Mouse (Mus musculus) gastrocnemius, postnatal 36 days (tissue): ENCODE results near the gene Sys1. TPM values are rescaled to one million over a fixed set of nuclear protein-coding genes. Genes with fewer than 3 reads are reported as not detected.

Experiments used
- DNase-seq, 2 experiments: peaks; one replicate each; pipeline ENCODE4 v3.0.0; 2022
- intact Hi-C: fragments of 180-260 bp; cut with DNase I; formaldehyde crosslinking; loops from one replicate; pipeline ENCODE4 v1.15.1; 2025
- long read RNA-seq, 2 experiments: library from polyadenylated mRNA; stranded (forward); transcript quantifications; one replicate each; pipeline ENCODE4 v2.0.0; 2021
- total RNA-seq, 2 experiments: library from RNA; stranded (reverse); gene quantifications; 2 replicates each; pipeline ENCODE4 v1.2.3; 2021

The Sys1 gene
- total RNA-seq, result 10 to 100 TPM; 17.2 to 20.3 TPM
- long read RNA-seq, experiment 1, transcript Sys1-201 (4 exons, 1,606 nt), result major isoform, 52 of 68 reads
- long read RNA-seq, experiment 1, partial matches to known transcripts, result 14 of 68 reads
- long read RNA-seq, experiment 1, other reads (novel, unspliced or antisense), result 0 of 68 reads
- long read RNA-seq, experiment 2, transcript Sys1-201 (4 exons, 1,606 nt), result major isoform, 69 of 82 reads
- long read RNA-seq, experiment 2, partial matches to known transcripts, result 10 of 82 reads
- long read RNA-seq, experiment 2, other reads (novel, unspliced or antisense), result 3 of 82 reads

DNA sequence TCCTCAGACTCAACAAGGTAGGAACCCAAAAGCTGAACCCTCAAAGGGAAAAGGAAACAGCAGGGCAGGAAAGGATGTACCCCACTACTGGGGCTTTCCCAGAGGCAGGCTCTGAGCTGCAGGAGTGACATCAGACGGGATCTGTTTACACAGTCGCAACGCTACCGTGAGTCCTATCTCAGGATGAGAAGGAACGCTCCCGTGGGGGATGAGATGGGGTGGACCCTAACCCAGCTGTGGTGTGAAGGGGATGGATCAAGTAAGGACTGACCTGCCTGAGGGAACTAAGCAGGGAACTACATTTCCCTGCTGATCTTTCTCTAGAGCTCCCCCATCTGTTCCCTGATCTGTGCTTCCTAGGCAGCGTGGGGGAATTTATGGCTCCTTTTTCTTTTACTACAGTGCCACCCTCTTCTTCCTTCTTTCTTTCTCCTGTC lies at the start of gene Sys1:
Gene Sys1, plus strand, starts transcription at position 101 of the 437 bp plus-strand sequence.
- intact Hi-C loops, result no loop called here

GRCm38 (mm10) chr2:164407708-164408107 lies 49.1 kb upstream of the Sys1 start:
- peak; percentile 44 to 58 for DNase-seq
- intact Hi-C loops, result loop anchor here (5.0 kb wide), 1 partner anchor 305 kb away; no protein-coding TSS in a partner anchor

More for the DNA sequence above, at the start of gene Sys1:
- DNase-seq, result no peak

GRCm38 (mm10) chr2:164414167-164414566 lies 42.6 kb upstream of the Sys1 start:
- intact Hi-C loops, result no loop called here
- no peak for DNase-seq

- DNase-seq, result no peak
- intact Hi-C loops, result no loop called here
Observed at GRCm38 (mm10) chr2:164414581-164414980, 42.2 kb upstream of the Sys1 start.

DNA sequence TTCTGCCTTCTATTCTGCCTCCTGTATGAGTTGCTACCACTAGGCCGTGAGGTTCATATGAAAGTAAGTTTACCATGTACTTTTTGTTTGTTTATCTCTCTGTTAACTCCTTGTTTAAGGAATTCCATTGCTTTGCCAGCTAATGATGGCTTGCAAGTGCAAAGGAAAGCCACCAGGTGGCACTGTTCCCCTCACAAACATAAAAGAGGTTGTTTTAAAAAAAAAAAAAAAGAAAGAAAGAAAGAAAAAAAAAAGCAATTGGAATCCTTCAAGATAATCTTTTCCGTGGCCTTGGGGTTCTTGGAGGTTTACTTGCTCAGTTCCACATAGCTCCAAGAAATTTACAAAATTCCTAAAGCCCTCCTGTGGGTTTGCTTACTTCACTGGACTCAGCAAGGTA lies 39.6 kb upstream of the Sys1 start:
- intact Hi-C loops, result loop anchor here (1.0 to 2.0 kb wide), 2 partner anchors 42 to 104 kb away; no protein-coding TSS in a partner anchor
- no peak for DNase-seq

DNA sequence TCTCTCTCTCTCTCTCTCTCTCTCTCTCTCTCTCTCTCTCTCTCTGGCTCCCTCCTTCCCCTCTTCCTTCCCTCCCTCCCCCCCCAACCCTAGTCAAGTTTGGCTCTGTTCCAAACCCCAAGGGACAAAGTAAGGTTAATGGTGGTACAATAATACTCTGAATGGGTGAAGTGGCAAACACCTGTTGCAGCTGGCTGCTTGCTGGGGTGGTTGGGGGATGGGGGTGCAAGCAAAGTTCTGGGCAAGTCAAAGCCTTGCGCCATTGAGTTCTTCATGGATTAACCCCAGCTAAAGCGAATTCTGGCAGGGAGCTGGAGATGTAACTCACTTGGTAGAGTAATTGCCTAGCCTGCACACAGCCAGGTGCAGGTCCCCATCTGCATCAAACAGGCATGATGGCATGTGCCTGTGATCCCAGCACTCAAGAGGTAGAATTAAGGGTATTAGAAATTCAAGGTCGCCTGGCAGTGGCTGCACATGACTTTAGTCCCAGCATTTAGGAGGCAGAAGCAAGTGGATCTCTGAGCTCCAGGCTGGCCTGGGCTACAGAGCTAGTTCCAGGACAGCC lies 38.4 kb upstream of the Sys1 start:
- intact Hi-C loops, result no loop called here
- no peak for DNase-seq

- intact Hi-C loops, result no loop called here
- DNase-seq, result no peak
Observed at GRCm38 (mm10) chr2:164419489-164419888, 37.3 kb upstream of the Sys1 start.

DNA sequence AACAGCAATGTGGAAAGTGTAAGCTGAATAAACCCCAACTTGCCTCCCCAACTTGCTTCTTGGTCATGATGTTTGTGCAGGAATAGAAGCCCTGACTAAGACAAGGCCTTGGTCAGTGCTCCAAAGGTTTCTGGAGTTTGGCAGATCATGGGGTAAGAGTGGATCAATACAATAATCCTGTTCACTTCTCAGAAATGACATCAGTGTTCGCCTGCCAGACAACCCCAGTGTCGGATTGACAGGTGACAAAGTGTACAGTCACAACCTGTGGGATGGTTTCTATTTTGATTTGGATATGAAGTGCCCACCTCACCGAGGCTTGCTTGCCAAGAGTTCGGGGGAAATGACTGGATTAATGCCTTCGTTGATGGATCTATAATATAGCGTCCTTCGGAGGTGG lies 35.5 kb upstream of the Sys1 start:
- DNase-seq, result no peak
- intact Hi-C loops, result no loop called here

DNA sequence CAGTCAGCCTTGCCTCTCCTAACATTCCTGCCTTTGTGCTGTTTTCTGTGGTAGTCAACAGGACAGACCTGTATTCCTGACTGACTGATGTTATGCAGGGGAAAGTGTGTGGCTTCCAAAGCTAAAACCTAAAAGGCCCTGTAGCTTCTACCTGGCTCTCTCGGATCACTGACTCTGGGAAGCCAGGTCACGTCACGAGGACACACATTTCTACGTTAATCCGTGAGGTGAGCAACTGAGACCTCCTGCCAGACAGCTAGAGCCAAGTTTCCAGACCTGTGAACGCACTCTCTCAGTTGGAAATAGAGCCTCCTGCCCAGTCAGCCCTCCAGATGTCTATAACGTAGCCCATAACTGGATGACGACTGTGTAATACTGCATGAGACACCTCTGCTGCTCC lies 34.8 kb upstream of the Sys1 start:
- intact Hi-C loops, result no loop called here

GRCm38 (mm10) chr2:164422675-164423393 lies 33.9 kb upstream of the Sys1 start:
- no peak for DNase-seq
- intact Hi-C loops, result no loop called here

More for the DNA sequence above, 34.8 kb upstream of the Sys1 start:
- DNase-seq, result no peak

DNA sequence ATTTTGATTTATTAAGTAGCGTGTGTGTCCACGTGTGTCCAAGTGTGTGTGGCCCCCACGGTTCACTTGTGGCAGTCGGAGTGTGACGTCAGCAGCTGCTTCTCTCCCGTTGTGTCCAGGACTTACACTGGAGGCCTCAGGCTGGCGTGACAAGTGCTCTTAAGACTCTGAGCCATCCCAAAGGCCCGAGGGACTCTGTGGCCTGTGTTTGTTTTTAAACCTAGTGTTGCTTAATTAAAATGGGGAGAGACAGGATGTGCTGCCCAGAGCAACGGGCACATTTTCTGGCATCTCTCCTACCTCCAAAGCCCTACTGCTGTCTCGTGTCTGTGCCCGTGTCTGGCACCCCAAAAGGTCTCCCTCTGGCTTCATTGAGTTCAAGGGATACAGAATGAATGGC lies 33.3 kb upstream of the Sys1 start:
- DNase-seq, result no peak
- intact Hi-C loops, result no loop called here

GRCm38 (mm10) chr2:164424406-164424805 lies 32.4 kb upstream of the Sys1 start:
- intact Hi-C loops, result no loop called here
- DNase-seq, result no peak

- intact Hi-C loops, result no loop called here
- DNase-seq, result no peak
Observed at GRCm38 (mm10) chr2:164425401-164425800, 31.4 kb upstream of the Sys1 start.

DNA sequence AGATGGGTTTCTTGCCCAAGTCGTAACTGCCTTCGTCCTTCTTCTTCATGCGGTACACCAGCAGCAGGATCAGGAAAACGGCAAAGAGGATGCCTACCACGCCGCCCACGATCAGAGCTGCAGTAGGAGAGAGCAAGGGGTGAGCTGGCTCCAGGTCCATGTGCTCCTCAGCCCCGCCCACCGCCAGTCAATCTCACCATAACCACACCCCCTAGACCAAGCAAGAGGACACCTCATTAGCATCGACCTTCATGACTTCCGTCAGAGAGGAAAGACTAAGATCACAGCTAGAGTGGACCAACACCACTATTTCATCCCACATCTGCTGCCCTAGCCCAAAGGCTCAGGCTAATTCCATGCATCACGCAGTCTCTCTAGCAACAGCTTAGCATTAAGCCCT lies 30.6 kb upstream of the Sys1 start:
- intact Hi-C loops, result no loop called here
- DNase-seq, result no peak

DNA sequence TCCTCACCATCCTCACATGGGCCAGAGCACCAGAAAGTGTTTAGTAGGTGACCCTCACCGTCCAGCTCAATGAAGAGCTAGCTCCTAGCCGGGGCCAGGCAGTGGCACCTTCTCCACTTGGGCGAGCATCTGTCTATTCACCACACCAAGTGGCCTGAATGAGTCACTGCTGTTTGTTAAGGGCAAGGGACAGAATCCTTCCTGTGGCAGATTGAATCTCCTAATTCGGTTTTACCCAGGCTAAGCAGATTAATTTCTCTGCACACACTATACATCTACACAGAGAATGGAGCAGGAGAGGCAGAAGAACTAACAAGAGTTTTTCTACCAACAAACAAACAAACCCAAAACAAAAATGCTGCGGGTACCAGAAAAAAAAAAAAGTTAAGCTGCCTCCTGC lies 29.8 kb upstream of the Sys1 start:
- no peak for DNase-seq
- intact Hi-C loops, result no loop called here

DNA sequence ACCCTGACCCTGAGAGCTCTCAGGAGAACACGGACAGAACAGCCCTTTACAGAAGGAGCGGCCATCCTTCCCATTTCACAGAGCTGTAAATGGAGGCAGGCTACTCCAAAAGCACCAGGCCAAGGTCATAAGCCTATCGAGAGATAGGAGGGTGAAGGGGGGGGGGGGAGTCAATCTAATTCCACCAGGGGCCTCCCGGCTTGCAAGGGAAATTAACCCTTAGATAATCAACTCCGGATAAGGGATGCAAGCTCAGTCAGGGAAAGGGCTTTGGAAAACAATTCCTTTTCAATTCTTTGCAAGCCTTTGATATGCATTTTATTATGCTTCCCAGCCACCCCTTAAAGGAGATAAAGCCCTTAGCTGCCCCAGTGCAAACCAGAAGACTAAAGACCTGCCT lies 28.3 kb upstream of the Sys1 start:
- intact Hi-C loops, result no loop called here
- DNase-seq, result no peak

DNA sequence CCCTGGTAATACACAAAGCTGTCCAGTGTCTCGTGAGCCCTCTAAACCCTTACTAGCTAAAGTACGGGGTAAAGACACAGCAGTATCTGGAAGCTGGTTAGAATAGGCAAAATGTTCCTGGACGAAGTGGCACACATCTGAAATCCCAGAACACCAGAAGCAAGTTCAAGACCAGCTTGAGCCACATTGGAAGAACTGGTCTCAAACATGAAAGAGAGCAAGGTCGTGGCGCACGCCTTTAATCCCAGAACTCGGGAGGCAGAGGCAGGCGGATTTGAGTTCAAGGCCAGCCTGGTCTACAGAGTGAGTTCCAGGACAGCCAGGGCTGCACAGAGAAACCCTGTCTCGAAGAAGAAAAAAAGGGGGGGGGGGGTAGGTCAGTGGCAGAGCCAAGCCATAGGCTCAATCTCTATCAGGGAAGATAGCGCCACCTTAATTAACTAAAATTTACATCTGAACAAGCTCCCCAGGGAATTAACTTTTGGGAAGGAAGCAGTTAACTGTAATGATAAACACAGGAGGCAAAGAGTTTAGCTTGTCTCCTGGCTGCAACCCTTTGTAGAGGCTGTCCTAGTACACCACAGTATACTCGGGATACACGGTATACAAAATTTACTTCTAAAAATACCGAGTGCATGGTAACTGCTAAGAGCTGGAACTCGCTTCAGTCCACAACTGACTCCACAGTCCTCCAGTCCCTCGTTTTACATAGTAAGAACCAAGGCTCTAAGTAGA lies 26.7 kb upstream of the Sys1 start:
- intact Hi-C loops, result no loop called here

DNA sequence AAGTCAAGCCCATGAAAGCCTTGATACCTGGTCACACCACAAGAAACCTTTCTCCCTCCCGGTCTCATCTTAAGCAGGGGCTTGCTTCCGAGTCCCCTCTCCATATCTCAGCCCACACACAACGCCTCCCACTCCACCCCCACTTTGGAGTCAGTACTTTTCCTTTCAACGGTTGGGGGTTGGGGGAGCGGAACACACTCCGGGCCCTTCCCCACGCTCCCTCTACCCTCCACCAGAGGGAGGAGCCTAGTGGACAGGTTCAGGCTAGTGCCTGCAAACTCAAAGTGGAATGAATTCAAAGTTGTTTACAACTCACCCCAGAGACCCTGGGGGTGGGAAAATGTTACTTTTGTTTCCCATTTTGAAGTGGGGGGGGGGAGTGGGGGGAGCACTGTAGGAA lies 26.1 kb upstream of the Sys1 start:
- intact Hi-C loops, result no loop called here

More for the DNA sequence above, 26.7 kb upstream of the Sys1 start:
- no peak for DNase-seq

GRCm38 (mm10) chr2:164431676-164432465 lies 24.9 kb upstream of the Sys1 start:
- intact Hi-C loops, result no loop called here
- no peak for DNase-seq

More for the DNA sequence above, 26.1 kb upstream of the Sys1 start:
- no peak for DNase-seq
